Mouse (Mus musculus): ENCODE data around the gene Ranbp1.

DNA sequence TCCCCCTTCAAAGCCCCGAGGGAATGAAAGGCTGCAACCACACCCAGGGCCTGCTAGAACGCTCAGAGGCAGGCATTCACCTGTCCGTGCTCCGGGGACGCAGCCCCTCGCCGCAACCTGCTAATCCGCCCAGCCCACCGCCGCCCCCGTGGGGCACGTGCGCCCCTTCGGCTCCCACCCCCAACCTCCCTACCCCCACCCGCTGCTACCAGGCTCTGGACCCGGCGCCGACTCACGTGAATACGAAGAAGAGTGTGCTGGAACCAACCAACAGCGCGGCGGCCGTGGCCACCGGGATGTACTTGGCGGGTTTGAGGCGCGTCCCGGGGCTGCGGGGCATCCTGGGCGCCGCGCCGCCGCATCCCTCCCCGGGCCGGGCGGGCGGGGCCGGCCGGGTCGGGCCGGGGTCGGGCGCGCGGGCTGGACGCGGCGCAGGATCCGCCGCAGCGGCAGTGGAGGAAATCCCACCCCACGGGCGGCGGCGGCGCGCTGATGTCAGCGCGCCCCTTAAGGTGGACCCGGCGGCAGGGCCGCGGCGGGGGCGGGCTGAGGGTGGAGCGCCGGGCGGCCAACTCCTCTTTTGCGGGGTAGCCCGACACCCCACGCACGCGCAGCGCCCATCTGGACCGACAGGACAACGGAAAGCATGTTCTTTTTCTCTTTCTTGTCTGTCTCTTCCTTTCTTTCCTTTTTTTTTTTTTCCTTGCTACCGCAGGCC is 13.7 kb downstream of the Ranbp1 start, which contains the start of gene Zdhhc8:
- no peak for TF ChIP-seq CTCF (IDR thresholded peaks at IDR 0.05; ENCODE audit: borderline replicate concordance, insufficient read depth, low read length)
- peak; percentile 59 for TF ChIP-seq POLR2A (IDR thresholded peaks at IDR 0.05; ENCODE audit: low read depth, low read length)

Data from embryonic fibroblast, embryonic 13.5 days (primary cell).